Mouse (Mus musculus): ENCODE measurements at regions not wholly inside any gene's neighbourhood (a gene's known extent, or its start where the extent isn't known, plus 50 kb on each side); places are given as distances from the start of the nearest gene placed in this dataset.
"Not testable (repeated sequence)": the region's sequence is repeated elsewhere in the genome, so short reads cannot be mapped to it uniquely, and the experiment has no call there.

DNA sequence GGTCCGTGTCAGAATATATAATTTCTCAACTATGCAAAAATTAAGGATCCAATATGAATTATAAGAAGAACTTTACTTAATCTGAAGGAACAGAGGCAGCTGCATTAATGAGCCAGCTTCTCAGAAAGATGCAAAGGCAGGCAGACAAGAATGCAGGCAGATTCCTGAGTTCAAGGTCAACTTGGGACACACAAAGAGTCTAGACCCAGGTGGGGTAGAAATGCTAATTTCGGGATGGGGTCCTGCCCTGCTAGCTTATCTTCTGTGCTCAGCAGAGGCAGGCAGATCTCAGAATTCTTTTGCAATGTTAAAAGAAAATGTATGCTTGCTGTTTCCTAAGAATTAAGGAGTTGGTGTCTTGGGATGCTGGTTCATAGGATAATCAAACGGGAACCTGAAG, 181.9 kb upstream of the Dlgap1 start:
- DNase-seq (ENCODE audit: low spot score in 2 of 2) = no peak

DNA sequence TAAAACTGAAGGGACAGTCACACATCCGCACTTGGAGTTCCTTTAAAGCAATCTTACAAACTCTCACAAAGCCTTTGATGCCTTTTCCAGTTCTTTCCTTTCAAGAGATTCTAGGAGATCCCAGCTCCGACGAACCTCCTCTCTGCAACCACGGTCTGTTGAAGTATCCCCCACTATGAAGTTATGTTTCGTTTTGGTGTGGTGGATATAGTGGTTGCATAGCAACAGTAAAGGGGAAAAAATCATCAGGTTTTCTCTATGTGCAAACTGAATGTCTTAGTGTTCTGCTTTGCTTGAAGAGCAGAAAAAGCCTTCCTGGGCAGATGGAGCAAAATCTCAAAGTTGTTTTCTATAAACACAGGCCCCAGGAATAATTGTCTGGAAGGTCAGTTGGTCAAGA, 147.4 kb upstream of the Dlgap1 start:
- DNase-seq (ENCODE audit: low spot score in 2 of 2) = peak in 1 of 2 experiments; percentile 19

DNA sequence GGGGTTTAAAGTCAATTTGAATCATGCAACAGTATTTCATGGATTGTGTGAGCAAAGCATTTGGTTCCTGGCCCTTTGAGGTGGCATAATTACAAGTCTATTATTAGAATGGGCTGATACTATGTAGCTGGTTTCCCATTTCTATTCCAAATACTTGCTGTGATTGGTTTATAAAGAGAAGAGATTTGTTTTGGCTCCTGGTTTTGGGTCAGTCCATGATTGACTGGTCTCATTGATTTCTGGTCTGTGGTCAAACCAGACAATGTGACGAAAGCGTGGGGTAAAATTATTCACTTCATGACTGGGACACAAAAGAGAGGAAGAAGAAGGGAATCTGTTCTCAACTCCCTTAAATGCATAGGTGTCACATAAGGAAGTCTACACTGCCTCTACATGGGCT, 147.0 kb upstream of the Dlgap1 start:
- DNase-seq (ENCODE audit: low spot score in 2 of 2) = no peak

DNA sequence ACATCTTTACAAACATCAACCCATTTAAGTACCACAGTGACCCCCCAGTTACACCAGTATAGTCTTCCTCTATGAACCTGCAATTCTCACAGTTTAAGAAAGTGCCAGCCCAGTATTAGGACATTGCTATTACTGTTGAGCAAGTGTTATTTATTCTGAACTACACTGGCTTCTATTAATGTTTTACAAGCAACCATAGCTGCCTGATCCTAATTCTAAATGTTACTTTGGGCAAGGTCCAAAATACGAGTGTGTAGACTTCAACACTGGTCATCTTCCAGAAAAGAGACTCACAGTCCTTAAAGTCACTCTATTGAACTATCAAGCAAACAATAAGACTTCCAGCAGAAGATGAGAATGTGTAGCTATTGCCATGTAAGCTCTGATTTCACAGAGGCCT, 146.0 kb upstream of the Dlgap1 start:
- DNase-seq (ENCODE audit: low spot score in 2 of 2) = no peak

DNA sequence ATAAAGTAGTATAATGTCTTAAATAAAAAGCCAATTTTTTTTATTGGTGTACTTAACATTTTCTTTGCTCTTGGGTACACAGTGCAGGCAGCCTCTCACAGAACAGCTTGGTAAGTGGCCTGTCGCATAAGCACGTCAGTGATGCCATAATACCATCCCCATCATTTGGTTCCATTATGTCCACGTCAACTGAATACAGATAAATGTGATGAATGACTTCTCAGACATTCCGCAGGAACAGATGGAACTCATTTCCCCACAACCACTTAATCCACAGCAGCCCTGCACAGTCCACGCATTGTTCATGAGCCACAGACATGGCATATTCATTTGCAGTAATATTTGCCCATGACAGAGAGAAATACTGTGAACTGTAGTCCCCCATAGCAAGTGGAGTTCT, 127.6 kb upstream of the Dlgap1 start:
- DNase-seq (ENCODE audit: low spot score in 2 of 2) = no peak

DNA sequence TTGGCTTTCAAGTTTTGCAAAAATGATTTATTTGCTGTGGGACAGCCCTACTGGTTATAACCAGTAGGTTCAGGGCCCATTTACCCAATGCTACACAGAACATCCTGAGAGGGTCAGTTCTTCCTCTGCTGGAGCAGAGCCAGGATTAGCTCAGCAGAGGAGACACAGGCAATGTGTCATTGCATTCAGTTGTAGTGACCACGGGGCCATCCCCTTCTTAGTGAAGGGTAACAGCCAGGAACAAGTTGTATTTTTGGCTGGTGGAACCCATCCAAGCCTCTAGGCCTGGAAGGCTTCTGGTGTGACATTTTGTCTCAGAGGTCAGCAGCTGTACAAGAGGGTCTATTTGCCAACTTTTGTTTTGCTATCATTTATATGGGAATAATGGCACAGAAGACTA, 120.6 kb upstream of the Dlgap1 start:
- DNase-seq (ENCODE audit: low spot score in 2 of 2) = no peak

DNA sequence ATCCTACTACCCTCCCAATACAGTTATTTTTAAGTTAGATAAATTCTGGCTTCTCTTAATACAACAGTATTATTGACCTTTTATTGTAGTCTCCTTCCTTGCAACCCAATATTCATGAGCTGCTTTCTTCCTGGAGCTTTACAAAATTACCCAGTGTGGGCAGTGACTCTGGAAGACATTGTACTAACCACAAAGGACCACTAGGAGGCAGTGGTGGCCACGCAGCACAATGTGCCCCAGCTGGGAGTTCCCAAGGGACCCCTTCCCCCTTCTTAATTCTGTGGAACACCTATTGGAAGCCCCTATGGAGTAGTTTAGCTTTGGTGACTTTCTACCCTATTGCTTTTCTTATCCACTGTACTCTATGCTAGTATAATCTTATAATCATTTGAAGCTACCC, 118.8 kb upstream of the Dlgap1 start:
- no peak for DNase-seq (ENCODE audit: low spot score in 2 of 2)

DNA sequence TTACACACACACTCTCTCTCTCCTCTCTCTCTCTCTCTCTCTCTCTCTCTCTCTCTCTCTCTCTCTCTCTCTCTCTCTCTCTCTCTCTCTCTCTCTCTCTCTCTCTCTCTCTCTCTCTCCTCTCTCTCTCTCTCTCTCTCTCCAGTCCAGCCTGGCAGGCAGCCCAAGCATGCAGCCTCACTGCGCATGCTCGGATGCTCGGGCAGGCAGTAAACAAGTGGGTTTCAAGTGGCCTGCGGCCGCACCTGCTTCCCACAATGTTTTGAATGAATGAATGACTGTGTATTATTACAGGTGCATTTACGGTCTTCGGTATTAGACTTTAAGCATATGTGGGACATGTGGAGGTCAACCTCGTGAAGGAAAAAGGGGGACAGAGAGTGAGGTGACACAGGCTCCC, 88.9 kb upstream of the Dlgap1 start:
- not testable (repeated sequence) for DNase-seq (ENCODE audit: low spot score in 2 of 2)

DNA sequence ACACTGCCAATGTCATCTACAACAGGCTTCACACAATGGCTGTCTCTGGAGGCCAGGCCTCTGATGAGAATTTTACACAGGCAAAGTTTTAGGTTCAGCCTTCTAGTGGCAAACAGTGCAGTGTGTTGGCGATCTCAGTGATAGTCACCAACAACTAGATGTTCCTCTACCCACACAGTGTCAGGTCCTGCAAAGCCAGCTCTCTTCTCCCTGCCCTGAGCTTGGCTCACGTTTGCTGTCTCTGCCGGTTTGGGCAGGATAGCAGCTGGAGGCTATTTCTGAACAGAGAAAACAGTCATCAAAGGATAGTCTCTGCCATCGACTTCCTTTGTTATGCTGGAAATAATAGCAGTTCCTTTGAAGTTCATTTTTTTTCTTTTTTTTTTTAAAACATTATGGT, 74.9 kb upstream of the Dlgap1 start:
- DNase-seq (ENCODE audit: low spot score in 2 of 2) = no peak

Data from frontal cortex, postnatal 36 days (tissue).